Mouse (Mus musculus) CH12.LX (cell line): ENCODE measurements around the gene 2900011O08Rik. TPM values are rescaled to one million over a fixed set of nuclear protein-coding genes. Genes with fewer than 3 reads are reported as not detected.
"Not testable (repeated sequence)": the region's sequence is repeated elsewhere in the genome, so short reads cannot be mapped to it uniquely, and the experiment has no call there.

Source experiments
- DNase-seq: peaks from one replicate; pipeline ENCODE4 v3.0.0-alpha.2; 2013; ENCODE audit errors: extremely low read depth
- H3K27ac ChIP-seq: 2 replicates; pipeline ENCODE4 v1.5.1; 2012; ENCODE audit warnings: low read depth, mild to moderate bottlenecking, control low read depth, moderate library complexity; ENCODE audit not compliant: insufficient read depth
- H3K27me3 ChIP-seq: replicated peaks from 2 replicates; pipeline ENCODE3; 2012; ENCODE audit warnings: inconsistent platforms
- H3K36me3 ChIP-seq, 2 experiments: replicated peaks in 1 of 2; 2 replicates each; pipeline versions ENCODE3 to v1.6.1; 2012; ENCODE audit warnings: inconsistent platforms in 1 of 2, low read length in 1 of 2, mild to moderate bottlenecking in 1 of 2, mixed read lengths in 1 of 2, moderate library complexity in 1 of 2; ENCODE audit not compliant: control insufficient read depth in 1 of 2, insufficient read depth in 1 of 2
- H3K4me1 ChIP-seq, 2 experiments: 2 replicates each; pipeline ENCODE4 v1.6.1; 2012; ENCODE audit warnings: inconsistent platforms in 1 of 2, moderate library complexity in 1 of 2; ENCODE audit not compliant: insufficient read depth in 2 of 2, control insufficient read depth in 1 of 2
- H3K4me2 ChIP-seq: 2 replicates; pipeline ENCODE4 v1.6.1; 2012; ENCODE audit warnings: low read depth, mild to moderate bottlenecking, control low read depth; ENCODE audit not compliant: poor library complexity, insufficient read depth, severe bottlenecking
- H3K4me3 ChIP-seq, 3 experiments: fragments of 150-350 bp in 1 of 3; sonication (generic) in 1 of 3; replicated peaks in 1 of 3; 2 replicates each; pipeline versions ENCODE3 to v1.5.1; 2011 to 2012; ENCODE audit warnings: low read depth in 2 of 3, low read length in 2 of 3, mild to moderate bottlenecking in 2 of 3, moderate library complexity in 2 of 3, control low read depth in 1 of 3, improper control_type of control experiment in 1 of 3, inconsistent platforms in 1 of 3, mixed read lengths in 1 of 3; ENCODE audit not compliant: poor library complexity in 1 of 3
- H3K79me2 ChIP-seq: replicated peaks from 2 replicates; pipeline ENCODE4 v1.6.1; 2012; ENCODE audit warnings: mild to moderate bottlenecking, moderate library complexity; ENCODE audit not compliant: control insufficient read depth, poor library complexity, insufficient read depth, severe bottlenecking; ENCODE audit errors: extremely low read depth
- H3K9ac ChIP-seq: 2 replicates; pipeline ENCODE4 v1.6.1; 2012; ENCODE audit warnings: low read depth, mild to moderate bottlenecking, control low read depth, moderate library complexity; ENCODE audit not compliant: insufficient read depth
- H3K9me3 ChIP-seq: replicated peaks from 2 replicates; pipeline ENCODE3; 2012; ENCODE audit warnings: low read length, inconsistent platforms, mixed read lengths
- E2F4 ChIP-seq: IDR thresholded peaks from 2 replicates; pipeline ENCODE4 v1.6.1; 2011; ENCODE audit warnings: low read depth, low read length, improper control_type of control experiment; ENCODE audit not compliant: insufficient replicate concordance
- KAT2A ChIP-seq: IDR thresholded peaks from 2 replicates; pipeline ENCODE4 v1.6.1; 2012; ENCODE audit warnings: low read length, improper control_type of control experiment, inconsistent platforms; ENCODE audit not compliant: insufficient replicate concordance
- MAX ChIP-seq: IDR thresholded peaks from 2 replicates; pipeline ENCODE4 v1.6.1; 2011; ENCODE audit warnings: low read length, improper control_type of control experiment
- MAZ ChIP-seq: IDR thresholded peaks from 2 replicates; pipeline ENCODE4 v1.6.1; 2012; ENCODE audit warnings: low read depth, mild to moderate bottlenecking, inconsistent platforms, low read length, improper control_type of control experiment, moderate library complexity
- MEF2A ChIP-seq: IDR thresholded peaks from 2 replicates; pipeline ENCODE4 v1.6.1; 2014; ENCODE audit warnings: low read depth, mild to moderate bottlenecking, inconsistent platforms, low read length, improper control_type of control experiment, borderline replicate concordance
- SIN3A ChIP-seq: IDR thresholded peaks from 2 replicates; pipeline ENCODE4 v1.6.1; 2012; ENCODE audit warnings: low read length, improper control_type of control experiment, inconsistent platforms
- ZNF384 ChIP-seq: IDR thresholded peaks from 2 replicates; pipeline ENCODE4 v1.6.1; 2012; ENCODE audit warnings: low read depth, low read length, improper control_type of control experiment, inconsistent platforms
- dilution Hi-C: fragments of 300-500 bp; cut with MboI; formaldehyde crosslinking; loops from 2 replicates; pipeline ENCODE4 v1.14.3; 2020; ENCODE audit warnings: low sequenced_read_pairs; ENCODE audit not compliant: extremely low pct_unique_long_range_greater_than_20kb, extremely low pct_ligation_motif_present
- in situ Hi-C: fragments of 300-500 bp; cut with MboI; formaldehyde crosslinking; loops from 3 replicates; pipeline ENCODE4 v1.14.3; 2019; ENCODE audit warnings: low sequenced_read_pairs, low pct_ligation_motif_present, low pct_unique_long_range_greater_than_20kb, mixed read lengths
- polyA plus RNA-seq: library from polyadenylated mRNA; unstranded; fragments of >175 nt; gene quantifications from 2 replicates; pipeline ENCODE4 v1.2.1, GENCODE M21; 2012; ENCODE audit warnings: low read depth; ENCODE audit not compliant: insufficient read length
- total RNA-seq, 2 experiments: library from RNA; depleted of rRNA; stranded (reverse); fragments of 300-350 nt in 1 of 2; fragments of >200 nt in 1 of 2; gene quantifications; 2 replicates each; pipeline ENCODE4 v1.2.3; 2012 to 2014

The 2900011O08Rik gene
- total and polyA plus RNA-seq, 3 experiments = not detected

DNA sequence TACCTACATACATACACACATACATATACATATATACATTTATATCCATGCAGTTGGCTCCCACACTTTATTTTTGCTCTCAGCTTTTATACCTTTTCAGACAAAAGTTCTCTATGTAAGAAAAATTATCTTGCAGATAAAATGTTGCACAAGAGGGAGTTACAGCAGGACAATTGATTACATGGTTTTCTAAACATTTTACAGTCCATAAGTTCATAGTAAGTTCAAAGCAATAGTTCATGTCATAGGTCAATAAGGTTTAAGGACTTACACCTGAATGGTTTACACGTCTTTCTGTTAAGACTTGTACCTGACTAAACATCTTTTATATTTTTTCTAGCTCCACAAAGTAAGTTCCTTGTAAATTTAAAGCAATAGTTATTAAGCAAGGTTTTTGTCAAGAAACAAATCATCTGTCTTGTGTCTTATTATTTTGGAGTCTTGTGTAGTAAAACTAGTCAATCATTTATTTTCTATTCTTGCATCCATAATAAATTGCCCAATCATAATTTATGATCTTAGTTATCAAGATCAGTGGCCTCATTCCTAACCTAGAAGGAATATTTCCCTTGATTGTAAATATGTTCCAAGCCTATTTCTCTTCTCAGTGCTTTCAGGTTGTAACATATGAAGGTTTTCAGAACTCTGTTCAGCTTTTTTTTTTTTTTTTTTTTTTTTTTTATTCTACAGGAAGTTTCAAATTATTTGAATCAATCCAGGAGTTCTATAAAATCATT is 72.9 kb downstream of the 2900011O08Rik start:
- H3K4me1 ChIP-seq = no peaks in the 10 kb centered on the region
- H3K4me3 ChIP-seq = no peak overlapping the region
- 0 out of 2 replicates have a peak, but pooled peaks have one; percentile 8 for TF ChIP-seq ZNF384
- TF ChIP-seq E2F4 = no peak
- no peak overlapping the region for H3K27ac ChIP-seq
- no peaks in the 10 kb centered on the region for H3K36me3 ChIP-seq
- H3K27me3 ChIP-seq = no peaks in the 10 kb centered on the region
- in situ Hi-C loops (no loop called here), dilution Hi-C loops (no loop called here)
- no peak overlapping the region for H3K9ac ChIP-seq
- no peak for DNase-seq
- no peaks in the 10 kb centered on the region for H3K9me3 ChIP-seq
- no peaks in the 10 kb centered on the region for H3K79me2 ChIP-seq
- no peak overlapping the region for H3K4me2 ChIP-seq

GRCm38 (mm10) chr16:14059869-14060268 is 73.5 kb downstream of the 2900011O08Rik start:
- Histone ChIP-seq H3K4me1 (no peaks in the 10 kb centered on the region), H3K4me2 (no peak overlapping the region), H3K4me3 (no peak overlapping the region), H3K9me3 (no peaks in the 10 kb centered on the region), H3K27me3 (no peaks in the 10 kb centered on the region), H3K79me2 (no peaks in the 10 kb centered on the region), H3K36me3 (no peaks in the 10 kb centered on the region), H3K27ac (no peak overlapping the region), H3K9ac (no peak overlapping the region)
- dilution Hi-C loops = no loop called here
- DNase-seq = no peak
- in situ Hi-C loops = no loop called here
- TF ChIP-seq MEF2A = no peak
- TF ChIP-seq SIN3A = no peak
- TF ChIP-seq MAZ = no peak
- no peak for TF ChIP-seq MAX
- TF ChIP-seq KAT2A = no peak
- TF ChIP-seq ZNF384 = 0 out of 2 replicates have a peak, but pooled peaks have one; percentile 1

DNA sequence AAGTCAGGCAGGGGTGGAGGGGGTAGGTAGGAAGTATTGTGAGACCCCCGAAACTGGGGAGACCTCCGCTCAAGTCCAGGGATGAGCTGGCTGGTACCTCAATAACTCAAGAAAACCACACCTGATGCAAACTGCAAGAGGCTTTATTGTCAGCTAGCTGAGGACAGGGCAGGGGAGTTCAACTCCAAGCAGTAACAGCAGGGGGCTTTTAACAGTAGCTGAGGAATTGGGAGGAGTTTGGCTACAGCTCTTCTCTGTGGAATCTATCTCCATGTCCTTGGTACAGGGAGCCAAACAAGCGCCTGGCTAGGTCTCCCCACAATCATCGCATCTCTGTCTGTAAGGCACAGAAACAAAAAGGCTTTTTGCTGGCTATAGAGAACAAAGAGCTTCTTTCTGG is 80.2 kb downstream of the 2900011O08Rik start:
- dilution Hi-C loops, H3K4me1 ChIP-seq: not testable (repeated sequence)

DNA sequence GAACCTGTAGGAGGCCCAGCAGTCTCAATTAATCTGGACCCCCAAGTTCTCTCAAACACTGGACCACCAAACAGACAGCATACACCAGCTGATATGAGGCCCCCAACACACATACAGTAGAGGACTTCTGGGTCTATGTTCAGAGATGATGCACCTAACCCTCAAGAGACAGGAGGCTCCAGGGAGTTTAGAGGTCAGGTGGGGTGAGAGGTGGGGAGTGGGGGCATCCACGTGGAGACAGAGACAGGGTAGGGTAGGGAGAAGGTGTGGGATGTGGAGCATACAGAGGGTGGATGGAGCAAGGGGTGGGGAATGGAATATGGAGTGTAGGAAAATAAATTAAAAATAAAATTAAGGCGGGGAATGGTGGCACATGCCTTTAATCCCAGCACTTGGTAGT is 82.3 kb downstream of the 2900011O08Rik start:
- H3K9ac ChIP-seq, H3K9me3 ChIP-seq, dilution Hi-C loops, DNase-seq, H3K4me1 ChIP-seq, H3K27me3 ChIP-seq, H3K4me2 ChIP-seq, H3K27ac ChIP-seq, H3K4me3 ChIP-seq, in situ Hi-C loops, H3K36me3 ChIP-seq, H3K79me2 ChIP-seq: not testable (repeated sequence)

More for the DNA sequence above, 80.2 kb downstream of the 2900011O08Rik start:
- H3K36me3 ChIP-seq, H3K79me2 ChIP-seq, H3K4me3 ChIP-seq, in situ Hi-C loops, H3K27me3 ChIP-seq, DNase-seq, H3K27ac ChIP-seq, H3K9ac ChIP-seq, H3K4me2 ChIP-seq, H3K9me3 ChIP-seq: not testable (repeated sequence)
